Mouse (Mus musculus) T-helper 17 cell (primary cell): Measurements from ENCODE around the gene Jph3.

ENCODE experiments used
- in situ Hi-C, 2 experiments: fragments of 300-600 bp; cut with MboI, MseI; formaldehyde crosslinking; loops; 1 replicate in 1 of 2; 2 replicates in 1 of 2; pipeline ENCODE4 v1.15.1; 2025; ENCODE audit warnings: high pct_unique_total_duplicates in 2 of 2

Gene Jph3

GRCm38 (mm10) chr8:121829777-121830362 lies 100.4 kb downstream of the Jph3 start:
- in situ Hi-C loops, result no loop called here

GRCm38 (mm10) chr8:121832061-121832460 lies 102.6 kb downstream of the Jph3 start:
- in situ Hi-C loops, result no loop called here

- in situ Hi-C loops, result no loop called here
Observed at GRCm38 (mm10) chr8:121832503-121832902, 103.1 kb downstream of the Jph3 start.

GRCm38 (mm10) chr8:121841242-121841641 lies 111.8 kb downstream of the Jph3 start:
- in situ Hi-C loops, result no loop called here

GRCm38 (mm10) chr8:121842064-121842955 lies 112.9 kb downstream of the Jph3 start:
- in situ Hi-C loops, result no loop called here

GRCm38 (mm10) chr8:121843184-121843733 lies 113.8 kb downstream of the Jph3 start:
- in situ Hi-C loops, result no loop called here
